Mouse (Mus musculus) hindbrain, embryonic 14.5 days (tissue): ENCODE results near the gene Pla2g4d. TPM values are rescaled to one million over a fixed set of nuclear protein-coding genes. Genes with fewer than 3 reads are reported as not detected.
A peak's percentile ranks its signal among the peaks of the same experiment; 100 is the strongest.

Experiments used
- ATAC-seq: fragments of 200-750 bp; cut with Nextera tagmentation; 2 replicates; pipeline ENCODE4 v1.8.0; 2017; ENCODE audit warnings: moderate number of reproducible peaks, mild to moderate bottlenecking, moderate TSS enrichment, moderate library complexity; ENCODE audit not compliant: low FRiP score
- DNase-seq: peaks from one replicate; pipeline ENCODE4 v3.0.0-alpha.2; 2015; ENCODE audit warnings: low spot score
- H3K27ac ChIP-seq: fragments of 300-500 bp; sonication (generic); 2 replicates; pipeline ENCODE4 v1.5.1; 2014; ENCODE audit warnings: mild to moderate bottlenecking, moderate library complexity
- H3K27me3 ChIP-seq: fragments of 300-500 bp; sonication (generic); 2 replicates; pipeline ENCODE4 v1.6.1; 2014; ENCODE audit warnings: mild to moderate bottlenecking, low read length, mixed read lengths; ENCODE audit not compliant: control insufficient read depth, insufficient read depth
- H3K36me3 ChIP-seq: fragments of 300-500 bp; sonication (generic); replicated peaks from 2 replicates; pipeline ENCODE4 v1.6.1; 2014; ENCODE audit not compliant: control insufficient read depth, insufficient read depth
- H3K4me1 ChIP-seq: fragments of 300-500 bp; sonication (generic); replicated peaks from 2 replicates; pipeline ENCODE4 v1.6.1; 2014; ENCODE audit warnings: antibody characterized with exemption, low read length, mixed read lengths; ENCODE audit not compliant: control insufficient read depth, insufficient read depth
- H3K4me2 ChIP-seq: fragments of 300-500 bp; sonication (generic); replicated peaks from 2 replicates; pipeline ENCODE4 v1.6.1; 2014; ENCODE audit warnings: mild to moderate bottlenecking, moderate library complexity
- H3K4me3 ChIP-seq: fragments of 300-500 bp; sonication (generic); replicated peaks from 2 replicates; pipeline ENCODE4 v1.5.1; 2014; ENCODE audit warnings: mild to moderate bottlenecking, low read length
- H3K9ac ChIP-seq: fragments of 300-500 bp; sonication (generic); 2 replicates; pipeline ENCODE4 v1.6.1; 2014
- H3K9me3 ChIP-seq: fragments of 300-500 bp; sonication (generic); 2 replicates; pipeline ENCODE4 v1.6.1; 2016; ENCODE audit warnings: low read length; ENCODE audit not compliant: control insufficient read depth
- WGBS: fragments of 180-500 bp; shearing (Covaris S2); extraction: QIAGEN DNeasy Blood & Tissue Kit; methylation state at CpG from one replicate; pipeline ENCODE4 v1.1.7; 2014; 5-methylcytosine and 5-hydroxymethylcytosine counted together
- polyA plus RNA-seq: library from polyadenylated mRNA; unstranded; fragments of >200 nt; fragmentation: Nextera tagmentation; extraction: Ambion mirVana; gene quantifications from 2 replicates; pipeline ENCODE4 v1.2.1, GENCODE M21; 2014

Gene Pla2g4d
- polyA plus RNA-seq, 1 experiment from 2014 or later = not detected

DNA sequence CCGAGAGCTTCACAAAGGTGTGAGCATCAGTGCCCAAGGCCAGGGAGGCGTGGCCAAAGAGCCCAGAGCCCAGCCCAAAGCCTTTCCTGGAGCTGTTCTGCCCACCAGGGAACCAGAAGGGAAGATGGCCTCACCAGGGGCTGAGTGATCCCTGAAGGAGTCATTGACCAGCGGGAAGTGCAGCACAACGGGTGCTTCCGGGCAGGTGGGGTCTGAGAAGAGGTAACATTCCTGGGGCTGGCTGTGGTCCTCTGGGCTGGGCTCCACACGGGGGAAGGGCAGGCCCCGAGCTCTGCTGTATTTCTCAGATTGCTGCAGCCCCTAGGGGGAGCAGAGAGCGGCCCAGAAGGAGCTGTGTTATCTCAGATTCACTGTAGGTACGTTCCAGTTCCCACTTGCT, 20.4 kb downstream of the Pla2g4d start:
- H3K4me3 ChIP-seq = no peak overlapping the region
- ATAC-seq = no peak
- WGBS = 4% methylated on average over 9 of the region's 9 CpGs
- 0 out of 2 replicates have a peak overlapping the region, but pooled peaks have one; percentile 6 for H3K4me2 ChIP-seq
- no peaks in the 10 kb centered on the region for H3K36me3 ChIP-seq
- no peaks in the 10 kb centered on the region for H3K27me3 ChIP-seq
- no peaks in the 10 kb centered on the region for H3K4me1 ChIP-seq
- no peak overlapping the region for H3K9ac ChIP-seq
- DNase-seq = no peak
- H3K27ac ChIP-seq = no peak overlapping the region
- no peaks in the 10 kb centered on the region for H3K9me3 ChIP-seq

DNA sequence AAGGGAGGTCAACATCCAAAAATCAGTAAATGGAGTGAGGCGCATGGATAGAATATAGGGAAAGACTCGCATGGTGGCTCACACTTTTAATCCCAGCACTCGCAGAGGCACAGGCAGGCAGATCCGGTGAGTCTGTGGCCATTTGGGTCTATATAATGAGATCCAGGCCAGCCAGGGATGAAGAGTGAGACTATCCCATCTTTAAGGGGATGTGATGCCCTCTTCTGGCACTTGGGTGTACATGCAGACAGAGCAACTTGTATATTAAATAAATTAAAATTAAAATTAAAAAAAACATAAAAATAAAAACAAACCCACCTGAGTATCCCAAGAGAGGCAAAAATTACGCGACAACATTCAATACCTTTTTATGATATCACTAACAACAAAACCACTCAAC, 23.5 kb downstream of the Pla2g4d start:
- DNase-seq (no peak), ATAC-seq (no peak)
- H3K9me3 ChIP-seq = no peaks in the 10 kb centered on the region
- no peak overlapping the region for H3K9ac ChIP-seq
- H3K4me3 ChIP-seq = no peak overlapping the region
- 80% methylated on average over 6 of the region's 6 CpGs for WGBS
- no peaks in the 10 kb centered on the region for H3K36me3 ChIP-seq
- no peaks in the 10 kb centered on the region for H3K4me1 ChIP-seq
- no peak overlapping the region for H3K27ac ChIP-seq
- H3K27me3 ChIP-seq = no peaks in the 10 kb centered on the region
- H3K4me2 ChIP-seq = no peak overlapping the region

DNA sequence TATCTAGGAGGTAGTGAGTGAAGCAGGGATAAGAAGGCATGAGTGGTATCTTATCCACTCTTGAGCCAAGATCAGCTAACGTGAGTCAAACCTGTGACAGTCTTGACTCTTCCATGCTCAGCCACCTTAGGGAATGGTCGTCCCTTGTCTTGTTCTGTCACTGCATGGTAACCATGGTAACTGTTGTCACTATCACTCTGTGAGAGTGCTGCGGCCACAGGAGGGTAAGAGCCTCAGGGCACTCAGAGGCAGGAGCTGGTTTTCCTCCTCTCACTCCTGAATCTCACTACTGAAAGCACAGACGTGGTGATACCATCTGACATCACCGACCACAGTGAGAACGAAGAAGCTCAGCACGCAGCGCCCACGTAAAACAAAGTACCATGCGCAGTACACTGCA, 24.1 kb downstream of the Pla2g4d start:
- DNase-seq (no peak), ATAC-seq (no peak)
- H3K4me3 ChIP-seq = no peak overlapping the region
- H3K9me3 ChIP-seq = no peaks in the 10 kb centered on the region
- no peaks in the 10 kb centered on the region for H3K4me1 ChIP-seq
- H3K9ac ChIP-seq = no peak overlapping the region
- 54% methylated on average over 10 of the region's 10 CpGs for WGBS
- no peak overlapping the region for H3K27ac ChIP-seq
- H3K36me3 ChIP-seq = no peaks in the 10 kb centered on the region
- no peak overlapping the region for H3K4me2 ChIP-seq
- H3K27me3 ChIP-seq = no peaks in the 10 kb centered on the region

DNA sequence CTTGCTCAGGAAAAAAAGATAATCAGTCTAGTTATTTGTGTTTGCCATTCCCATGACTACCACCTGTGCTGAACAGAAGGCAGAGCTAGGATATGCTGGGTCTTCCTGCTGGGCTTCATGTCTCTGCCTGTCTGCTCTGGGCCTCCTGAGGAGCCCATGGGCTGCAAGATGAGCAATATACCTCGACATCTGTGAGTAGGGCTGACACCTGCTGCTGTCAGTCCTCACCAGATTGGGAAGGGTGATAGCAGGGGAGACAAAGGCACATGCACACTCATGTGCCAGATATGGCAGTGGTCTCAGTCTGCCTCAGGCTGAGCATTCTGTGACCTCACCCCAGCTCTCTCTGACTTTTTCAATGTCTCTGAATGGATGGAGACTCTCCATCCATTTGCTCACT, 26.1 kb downstream of the Pla2g4d start:
- Histone ChIP-seq H3K27ac (no peak overlapping the region), H3K4me3 (no peak overlapping the region), H3K9ac (no peak overlapping the region), H3K27me3 (no peaks in the 10 kb centered on the region), H3K9me3 (no peaks in the 10 kb centered on the region), H3K4me1 (no peaks in the 10 kb centered on the region), H3K36me3 (no peaks in the 10 kb centered on the region), H3K4me2 (no peak overlapping the region)
- WGBS = 42% methylated on average over 1 of the region's 1 CpGs
- DNase-seq (no peak), ATAC-seq (no peak)

DNA sequence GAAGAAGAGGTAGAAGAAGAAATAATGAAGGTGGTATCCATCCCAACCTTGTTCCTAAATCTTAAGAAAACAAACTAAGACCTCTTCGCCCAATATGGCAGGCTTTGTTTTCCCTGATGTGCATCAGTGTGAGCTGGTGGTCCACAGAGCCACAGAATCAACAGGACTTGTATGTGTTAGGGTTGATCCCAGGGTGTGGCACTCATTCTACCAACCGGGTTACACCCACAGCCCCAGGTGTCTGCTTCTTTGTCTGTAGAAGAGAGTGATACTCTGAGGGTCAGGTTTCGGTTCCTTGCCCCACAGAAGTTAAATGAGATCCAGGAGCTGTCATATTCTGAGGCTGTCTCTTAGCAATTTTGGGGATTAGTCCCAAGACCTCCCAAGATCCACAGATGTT, 27.7 kb downstream of the Pla2g4d start:
- Histone ChIP-seq H3K4me1 (no peaks in the 10 kb centered on the region), H3K4me2 (no peak overlapping the region), H3K9me3 (no peaks in the 10 kb centered on the region), H3K27me3 (no peaks in the 10 kb centered on the region), H3K4me3 (no peak overlapping the region), H3K9ac (no peak overlapping the region), H3K36me3 (no peaks in the 10 kb centered on the region), H3K27ac (no peak overlapping the region)
- ATAC-seq (no peak), DNase-seq (no peak)
- 83% methylated on average over 3 of the region's 3 CpGs for WGBS

DNA sequence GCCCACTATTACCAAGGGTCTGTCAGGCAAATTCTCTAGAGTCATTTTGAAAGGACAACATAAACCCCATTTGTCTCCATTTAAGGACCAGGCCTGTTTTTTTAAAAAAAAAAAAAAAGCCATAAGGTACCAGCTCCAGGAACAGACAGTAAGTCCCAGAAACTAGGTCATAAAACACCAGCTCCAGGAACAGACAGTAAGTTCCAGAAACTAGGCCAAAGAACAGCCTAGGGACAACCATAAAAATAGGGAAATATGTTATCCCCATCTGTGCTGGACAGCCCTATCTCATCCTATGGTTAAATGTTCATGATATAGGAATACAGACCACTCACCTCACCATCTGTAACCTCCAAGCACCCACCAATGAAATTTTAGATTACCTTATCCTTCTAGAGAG, 32.7 kb downstream of the Pla2g4d start:
- Histone ChIP-seq H3K36me3 (no peaks in the 10 kb centered on the region), H3K4me2 (no peak overlapping the region), H3K9ac (no peak overlapping the region), H3K9me3 (no peaks in the 10 kb centered on the region), H3K4me3 (no peak overlapping the region), H3K27me3 (no peaks in the 10 kb centered on the region), H3K27ac (no peak overlapping the region), H3K4me1 (no peaks in the 10 kb centered on the region)
- no peak for DNase-seq
- no peak for ATAC-seq

DNA sequence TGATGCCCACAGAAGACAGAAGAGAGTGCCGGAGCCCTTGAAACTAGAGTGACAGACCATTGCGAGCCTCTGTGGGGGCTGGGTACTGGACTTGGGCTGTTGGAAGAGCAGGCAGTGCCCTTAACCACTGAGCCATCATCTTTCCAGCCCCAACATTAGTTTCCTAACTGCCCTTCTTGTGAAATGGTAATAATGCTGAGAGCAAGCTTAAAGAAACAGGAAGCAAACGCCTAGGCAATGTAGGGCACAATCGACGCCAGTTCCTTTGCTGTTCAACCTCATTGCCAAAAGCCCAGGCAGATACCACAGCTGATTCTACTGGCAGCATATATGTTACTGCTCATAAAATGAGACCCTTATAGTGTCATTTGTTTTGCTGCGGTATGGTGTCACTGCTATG, 36.4 kb downstream of the Pla2g4d start:
- no peaks in the 10 kb centered on the region for H3K36me3 ChIP-seq
- no peaks in the 10 kb centered on the region for H3K27me3 ChIP-seq
- no peaks in the 10 kb centered on the region for H3K4me1 ChIP-seq
- 89% methylated on average over 6 of the region's 6 CpGs for WGBS
- no peak overlapping the region for H3K4me3 ChIP-seq
- H3K27ac ChIP-seq = no peak overlapping the region
- H3K4me2 ChIP-seq = no peak overlapping the region
- no peak for ATAC-seq
- no peak for DNase-seq
- no peaks in the 10 kb centered on the region for H3K9me3 ChIP-seq
- H3K9ac ChIP-seq = no peak overlapping the region

DNA sequence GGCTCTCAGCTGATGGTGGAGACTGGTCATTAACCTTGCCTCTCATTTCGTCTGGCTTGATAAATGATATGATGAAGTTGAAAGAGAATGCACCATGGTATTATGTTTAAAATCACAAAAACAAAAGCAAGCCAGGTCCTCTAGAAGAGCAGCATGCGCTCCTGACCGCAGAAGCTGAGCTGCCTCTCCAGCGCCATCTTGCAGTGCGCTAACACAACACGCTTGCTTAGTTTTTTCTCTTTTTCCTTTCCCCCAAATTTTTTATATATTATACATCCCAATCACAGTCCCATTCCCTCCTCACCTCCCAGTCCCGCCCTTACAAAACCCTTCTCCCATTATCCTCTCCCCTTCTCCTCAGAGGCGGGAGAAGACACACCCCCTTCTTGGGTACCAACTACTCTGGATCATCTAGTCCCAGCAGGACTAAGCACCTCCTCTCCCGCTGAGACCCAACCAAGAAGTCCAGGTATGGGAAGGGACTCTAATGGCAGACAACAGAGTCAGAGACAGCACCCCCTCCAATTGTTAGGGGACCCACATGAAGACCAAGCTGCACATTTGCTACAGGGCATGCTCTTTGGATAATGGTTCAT, 43.5 kb downstream of the Pla2g4d start:
- Histone ChIP-seq H3K4me3 (peak overlapping the region; percentile 46), H3K4me1 (0 out of 2 replicates have a peak, but pooled peaks cover 10% of the 10 kb centered on the region), H3K36me3 (no peaks in the 10 kb centered on the region), H3K9me3 (no peaks in the 10 kb centered on the region), H3K27me3 (0 out of 2 replicates have a peak, but pooled peaks cover 5% of the 10 kb centered on the region), H3K9ac (peak overlapping the region; percentile 74), H3K27ac (peak overlapping the region; percentile 83), H3K4me2 (peak overlapping the region; percentile 73)
- WGBS = 18% methylated on average over 9 of the region's 9 CpGs
- DNase-seq (peak; percentile 67), ATAC-seq (peak; percentile 61; the same call in 1 of the 2 replicates)

DNA sequence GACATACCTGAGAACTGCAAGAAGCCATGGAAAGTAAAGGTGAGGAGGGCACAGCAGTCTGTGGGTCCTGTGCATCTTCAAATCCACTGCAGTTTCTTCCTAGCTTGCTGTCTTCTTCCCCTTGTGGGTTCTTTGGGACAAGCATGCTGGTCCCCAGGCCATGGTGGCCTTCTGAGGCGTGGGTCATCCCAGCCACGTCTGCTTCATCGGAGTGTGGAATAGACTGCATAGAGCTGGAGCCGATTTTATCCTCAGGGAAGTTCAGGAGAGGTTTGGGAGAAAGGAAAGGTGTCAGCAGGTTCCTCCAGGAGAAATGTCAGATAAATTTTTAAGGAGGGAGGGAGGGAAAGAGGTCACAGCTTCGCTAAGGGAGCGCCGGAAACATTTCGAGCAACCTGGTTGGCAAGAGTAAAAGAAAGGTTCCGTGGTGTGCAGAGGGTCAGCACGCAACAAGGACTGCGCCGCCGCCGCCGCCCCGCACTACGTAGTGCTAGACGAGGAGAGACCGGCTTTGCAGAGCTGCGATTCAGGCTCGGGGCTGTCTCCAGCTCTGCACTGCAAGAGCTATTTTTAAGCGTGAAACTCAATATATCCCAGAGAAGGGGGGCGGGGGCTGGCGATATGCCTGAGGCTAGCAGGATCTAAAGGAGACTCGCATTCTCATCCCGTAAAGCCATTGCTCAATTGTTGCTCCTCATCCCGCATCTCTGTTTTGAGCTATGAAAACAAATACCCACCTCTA, 44.1 kb downstream of the Pla2g4d start, which contains the start of gene Pla2g4e:
TSS of gene Pla2g4e (minus strand) at position 657 of the 742 bp plus-strand sequence.
- Histone ChIP-seq H3K27ac (peak within 1 kb of the TSS; percentile 83), H3K4me1 (0 out of 2 replicates have a peak, but pooled peaks cover 10% of the 10 kb centered on the region), H3K4me2 (peak within 1 kb of the TSS; percentile 73), H3K9me3 (no peaks in the 10 kb centered on the region), H3K9ac (peak within 1 kb of the TSS; percentile 74), H3K36me3 (no peaks in the 10 kb centered on the region), H3K4me3 (peak within 1 kb of the TSS; percentile 46), H3K27me3 (0 out of 2 replicates have a peak, but pooled peaks cover 5% of the 10 kb centered on the region)
- 4% methylated on average over 27 of the region's 27 CpGs for WGBS
- ATAC-seq = peak; percentile 88
- DNase-seq = peak; percentile 67
